Mouse (Mus musculus): ENCODE measurements at regions not wholly inside any gene's neighbourhood (a gene's known extent, or its start where the extent isn't known, plus 50 kb on each side); places are given as distances from the start of the nearest gene placed in this dataset.

DNA sequence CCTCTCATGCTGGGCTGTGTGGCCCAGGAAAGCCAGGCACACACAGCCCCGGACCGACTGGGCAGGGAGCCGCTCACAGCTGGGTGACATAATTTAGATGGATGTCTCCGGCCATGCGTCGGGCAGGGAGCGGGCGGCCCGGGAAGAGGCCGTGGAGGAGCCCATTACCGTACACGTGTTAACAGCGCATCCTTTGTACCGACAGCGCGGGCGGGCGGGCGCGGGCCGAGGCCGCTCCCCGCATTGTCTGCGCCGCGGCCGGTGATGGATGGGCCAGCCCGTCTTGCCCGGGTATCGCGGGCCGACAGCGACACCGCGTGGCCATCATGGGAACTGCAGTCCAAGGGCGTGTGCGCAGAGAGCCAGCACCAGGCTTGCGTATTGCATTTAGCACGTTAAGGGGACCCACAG lies 98.6 kb downstream of the Cryba4 start:
- peak overlapping the region; percentile 48 for H3K27ac ChIP-seq (ENCODE audit: low read depth, low read length)
- DNase-seq: peak; percentile 93

DNA sequence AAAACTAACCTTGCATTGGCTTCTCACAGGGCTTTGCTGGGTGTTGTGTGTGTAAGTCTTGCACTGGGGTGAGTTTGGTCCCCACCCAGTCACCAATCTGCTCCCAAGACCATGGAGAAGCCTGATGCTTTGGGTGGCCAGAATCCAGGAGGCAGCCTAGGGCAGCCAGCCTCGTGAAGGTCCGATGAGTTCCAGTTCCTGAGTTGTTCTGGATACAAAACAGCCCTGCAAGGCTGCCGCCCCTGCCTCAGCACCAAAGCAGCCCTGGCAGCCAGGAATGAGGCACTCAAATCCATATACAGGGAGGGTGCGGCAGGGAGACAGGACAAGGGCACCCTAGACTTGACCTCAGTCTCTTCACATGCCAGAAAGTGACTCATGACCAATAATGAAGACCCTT lies 97.7 kb downstream of the Cryba4 start:
- TF ChIP-seq CTCF (IDR thresholded peaks at IDR 0.05; ENCODE audit: low read depth): no peak
- DNase-seq (no peak), ATAC-seq (no peak)
- no peak overlapping the region for H3K27ac ChIP-seq (ENCODE audit: low read depth, low read length)
- no peaks in the 10 kb centered on the region for H3K36me3 ChIP-seq (ENCODE audit: insufficient read depth)
- H3K9ac ChIP-seq: no peak overlapping the region
- H3K4me1 ChIP-seq (ENCODE audit: insufficient read depth): no peaks in the 10 kb centered on the region
- H3K27me3 ChIP-seq (ENCODE audit: insufficient read depth, low read length): no peaks in the 10 kb centered on the region
- H3K4me3 ChIP-seq (ENCODE audit: low read depth, low read length): no peak overlapping the region
- H3K9me3 ChIP-seq (ENCODE audit: low read length): no peaks in the 10 kb centered on the region
- WGBS: 64% methylated on average over 4 of the region's 4 CpGs
- no peak overlapping the region for H3K4me2 ChIP-seq (ENCODE audit: low read depth)

More for the DNA sequence above, 98.6 kb downstream of the Cryba4 start:
- Histone ChIP-seq H3K9me3 (ENCODE audit: low read length) (no peaks in the 10 kb centered on the region), H3K27me3 (ENCODE audit: insufficient read depth, low read length) (no peaks in the 10 kb centered on the region), H3K4me2 (ENCODE audit: low read depth) (peak overlapping the region; percentile 65), H3K36me3 (ENCODE audit: insufficient read depth) (no peaks in the 10 kb centered on the region), H3K4me1 (ENCODE audit: insufficient read depth) (no peaks in the 10 kb centered on the region), H3K4me3 (ENCODE audit: low read depth, low read length) (peak overlapping the region; percentile 37), H3K9ac (peak overlapping the region; percentile 58)
- 2% methylated on average over 39 of the region's 39 CpGs for WGBS
- peak; percentile 93 for ATAC-seq
- peak; percentile 100 for TF ChIP-seq CTCF (IDR thresholded peaks at IDR 0.05; ENCODE audit: low read depth)

DNA sequence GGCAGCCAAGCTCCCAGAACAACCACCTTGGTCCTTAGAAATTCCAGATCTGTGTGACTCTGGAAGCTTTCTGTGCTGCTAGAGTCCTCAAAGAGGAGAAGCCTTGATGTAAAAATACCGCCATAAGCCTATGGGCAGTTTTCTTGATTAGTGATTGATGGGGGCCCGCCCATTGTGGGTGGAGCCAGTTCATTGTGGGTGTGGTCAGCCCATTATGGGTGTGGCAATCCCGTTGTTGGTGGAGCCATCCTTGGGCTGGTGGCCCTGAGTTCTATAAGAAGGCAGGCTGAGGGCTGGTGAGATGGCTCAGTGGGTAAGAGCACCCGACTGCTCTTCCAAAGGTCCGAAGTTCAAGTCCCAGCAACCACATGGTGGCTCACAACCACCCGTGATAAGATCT lies 97.3 kb downstream of the Cryba4 start:
- no peak overlapping the region for H3K4me3 ChIP-seq (ENCODE audit: low read depth, low read length)
- H3K4me1 ChIP-seq (ENCODE audit: insufficient read depth): no peaks in the 10 kb centered on the region
- no peak for TF ChIP-seq CTCF (IDR thresholded peaks at IDR 0.05; ENCODE audit: low read depth)
- ATAC-seq (no peak), DNase-seq (no peak)
- no peaks in the 10 kb centered on the region for H3K36me3 ChIP-seq (ENCODE audit: insufficient read depth)
- H3K9me3 ChIP-seq (ENCODE audit: low read length): no peaks in the 10 kb centered on the region
- no peak overlapping the region for H3K9ac ChIP-seq
- H3K4me2 ChIP-seq (ENCODE audit: low read depth): no peak overlapping the region
- WGBS: 75% methylated on average over 6 of the region's 6 CpGs
- H3K27ac ChIP-seq (ENCODE audit: low read depth, low read length): no peak overlapping the region
- no peaks in the 10 kb centered on the region for H3K27me3 ChIP-seq (ENCODE audit: insufficient read depth, low read length)

DNA sequence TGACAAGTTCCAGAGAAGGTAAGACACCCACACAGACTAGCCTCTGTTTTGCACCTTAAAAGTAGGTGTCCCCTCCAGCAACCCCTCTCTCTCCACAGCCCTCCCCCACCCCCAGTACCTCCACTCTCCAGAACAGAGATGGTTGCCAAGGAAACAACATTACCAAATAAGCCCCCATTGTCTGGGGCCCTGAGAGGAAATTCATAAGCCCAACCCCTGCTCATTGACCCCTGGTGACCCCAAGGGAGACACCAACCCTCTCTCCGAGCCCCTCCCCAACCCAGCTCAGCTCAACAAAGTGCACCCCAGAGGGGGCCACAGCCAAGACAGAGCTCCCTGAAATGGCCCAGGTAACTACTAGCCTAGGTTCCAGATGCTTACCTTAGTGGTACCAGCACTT lies 96.3 kb downstream of the Cryba4 start:
- Histone ChIP-seq H3K9ac (no peak overlapping the region), H3K36me3 (ENCODE audit: insufficient read depth) (no peaks in the 10 kb centered on the region), H3K27ac (ENCODE audit: low read depth, low read length) (no peak overlapping the region), H3K9me3 (ENCODE audit: low read length) (no peaks in the 10 kb centered on the region), H3K4me1 (ENCODE audit: insufficient read depth) (no peaks in the 10 kb centered on the region), H3K4me3 (ENCODE audit: low read depth, low read length) (no peak overlapping the region), H3K4me2 (ENCODE audit: low read depth) (no peak overlapping the region), H3K27me3 (ENCODE audit: insufficient read depth, low read length) (no peaks in the 10 kb centered on the region)
- ATAC-seq (no peak), DNase-seq (no peak)
- WGBS: 25% methylated on average over 1 of the region's 1 CpGs
- TF ChIP-seq CTCF (IDR thresholded peaks at IDR 0.05; ENCODE audit: low read depth): no peak

DNA sequence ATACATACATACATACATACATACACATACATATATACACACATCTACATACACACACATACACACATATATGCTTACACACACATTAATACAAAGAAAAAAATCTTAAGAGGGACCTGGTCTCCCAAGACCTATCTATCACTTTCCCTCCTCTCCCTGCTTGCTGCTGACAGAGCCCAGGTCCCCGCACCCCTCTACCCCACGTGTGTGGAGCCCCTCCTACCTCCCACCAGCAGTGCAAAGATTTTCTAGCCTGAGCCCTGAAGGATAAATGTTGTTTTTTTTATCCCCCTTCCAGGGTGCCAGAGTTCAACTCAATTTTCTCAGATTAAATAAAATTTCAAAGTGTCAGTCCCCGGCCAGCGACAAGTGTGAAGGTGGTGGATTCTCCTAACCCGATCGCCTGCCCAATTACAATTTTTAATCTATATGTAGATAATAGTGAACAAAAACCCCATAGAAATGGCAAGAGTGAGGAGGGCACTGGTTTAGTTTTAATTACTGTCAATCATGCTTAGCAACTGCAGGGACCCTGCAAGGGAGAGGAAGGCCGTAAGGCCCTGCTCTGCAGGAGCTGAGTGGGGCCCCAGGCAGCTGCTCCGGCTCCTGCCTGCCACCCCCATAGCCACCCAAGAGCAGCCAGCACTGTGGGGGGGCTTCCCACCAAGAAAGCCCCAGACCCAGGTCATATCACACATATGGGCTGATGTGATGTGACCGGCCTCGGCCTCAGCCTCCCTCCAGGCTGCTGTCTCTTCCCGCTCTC lies 85.7 kb downstream of the Cryba4 start:
- Histone ChIP-seq H3K4me2 (ENCODE audit: low read depth) (no peak overlapping the region), H3K36me3 (ENCODE audit: insufficient read depth) (no peaks in the 10 kb centered on the region), H3K4me1 (ENCODE audit: insufficient read depth) (no peaks in the 10 kb centered on the region), H3K27me3 (ENCODE audit: insufficient read depth, low read length) (no peaks in the 10 kb centered on the region), H3K27ac (ENCODE audit: low read depth, low read length) (no peak overlapping the region), H3K9me3 (ENCODE audit: low read length) (no peaks in the 10 kb centered on the region), H3K9ac (no peak overlapping the region), H3K4me3 (ENCODE audit: low read depth, low read length) (no peak overlapping the region)
- ATAC-seq (no peak), DNase-seq (no peak)
- WGBS: 24% methylated on average over 11 of the region's 11 CpGs
- no peak for TF ChIP-seq CTCF (IDR thresholded peaks at IDR 0.05; ENCODE audit: low read depth)

DNA sequence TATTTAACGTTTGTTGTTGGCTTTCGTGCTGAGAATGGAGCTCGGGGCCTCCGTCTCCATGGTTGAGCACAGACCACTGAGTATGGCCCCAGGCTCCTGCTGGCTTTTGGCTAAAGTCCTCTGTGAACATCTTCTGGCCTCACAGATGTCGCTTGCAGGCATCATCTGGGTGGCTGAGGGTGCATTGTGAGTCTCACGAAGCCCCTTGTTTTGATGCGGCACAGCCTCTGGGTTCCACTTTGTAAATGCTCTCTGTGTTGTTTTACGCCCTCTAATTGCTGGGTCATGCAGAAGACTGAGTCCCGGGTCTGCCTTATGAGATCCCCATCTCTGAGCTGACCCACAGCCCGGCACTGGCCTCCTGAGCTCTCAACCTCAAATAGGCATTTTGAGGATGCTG lies 84.5 kb downstream of the Cryba4 start:
- H3K4me1 ChIP-seq (ENCODE audit: insufficient read depth): no peaks in the 10 kb centered on the region
- DNase-seq: no peak

DNA sequence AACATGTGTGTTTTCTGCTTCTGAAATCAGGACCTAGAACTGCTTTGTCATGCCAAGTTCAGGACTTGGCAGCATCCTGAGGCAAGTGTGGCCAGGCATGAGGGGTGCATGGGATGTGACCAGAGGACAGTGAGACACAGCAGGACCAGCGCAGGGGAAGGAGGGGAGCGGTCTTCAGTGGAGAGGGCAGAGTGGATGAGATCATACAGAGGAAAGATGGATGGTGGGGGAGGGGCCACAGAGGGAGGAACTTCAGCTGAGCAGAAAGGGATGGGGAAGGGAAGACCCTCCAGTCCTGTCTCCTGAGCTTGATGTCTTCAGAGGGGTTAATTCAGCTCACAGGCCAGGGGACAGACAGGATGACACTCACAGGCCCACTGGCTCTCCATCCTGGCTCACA lies 81.0 kb downstream of the Cryba4 start:
- Histone ChIP-seq H3K36me3 (ENCODE audit: insufficient read depth) (no peaks in the 10 kb centered on the region), H3K27me3 (ENCODE audit: insufficient read depth, low read length) (no peaks in the 10 kb centered on the region), H3K27ac (ENCODE audit: low read depth, low read length) (no peak overlapping the region), H3K4me2 (ENCODE audit: low read depth) (no peak overlapping the region), H3K9ac (no peak overlapping the region), H3K4me1 (ENCODE audit: insufficient read depth) (no peaks in the 10 kb centered on the region), H3K4me3 (ENCODE audit: low read depth, low read length) (no peak overlapping the region), H3K9me3 (ENCODE audit: low read length) (no peaks in the 10 kb centered on the region)
- TF ChIP-seq CTCF (IDR thresholded peaks at IDR 0.05; ENCODE audit: low read depth): no peak
- DNase-seq (no peak), ATAC-seq (no peak)
- WGBS: 79% methylated on average over 2 of the region's 2 CpGs

More for the DNA sequence above, 84.5 kb downstream of the Cryba4 start:
- Histone ChIP-seq H3K27me3 (ENCODE audit: insufficient read depth, low read length) (no peaks in the 10 kb centered on the region), H3K9ac (no peak overlapping the region), H3K4me3 (ENCODE audit: low read depth, low read length) (no peak overlapping the region), H3K36me3 (ENCODE audit: insufficient read depth) (no peaks in the 10 kb centered on the region), H3K27ac (ENCODE audit: low read depth, low read length) (no peak overlapping the region), H3K9me3 (ENCODE audit: low read length) (no peaks in the 10 kb centered on the region), H3K4me2 (ENCODE audit: low read depth) (no peak overlapping the region)
- no peak for TF ChIP-seq CTCF (IDR thresholded peaks at IDR 0.05; ENCODE audit: low read depth)
- ATAC-seq: no peak
- WGBS: 45% methylated on average over 10 of the region's 10 CpGs

Measured in forebrain, postnatal 0 days (tissue).